Mouse (Mus musculus): ENCODE measurements around the gene Eif2b2. TPM values are rescaled to one million over a fixed set of nuclear protein-coding genes. Genes with fewer than 3 reads are reported as not detected.

The Eif2b2 gene
- 100 to 1,000 TPM; 127 to 237 TPM for polyA plus RNA-seq (2012; fragmentation: generic; extraction: Trizol)

DNA sequence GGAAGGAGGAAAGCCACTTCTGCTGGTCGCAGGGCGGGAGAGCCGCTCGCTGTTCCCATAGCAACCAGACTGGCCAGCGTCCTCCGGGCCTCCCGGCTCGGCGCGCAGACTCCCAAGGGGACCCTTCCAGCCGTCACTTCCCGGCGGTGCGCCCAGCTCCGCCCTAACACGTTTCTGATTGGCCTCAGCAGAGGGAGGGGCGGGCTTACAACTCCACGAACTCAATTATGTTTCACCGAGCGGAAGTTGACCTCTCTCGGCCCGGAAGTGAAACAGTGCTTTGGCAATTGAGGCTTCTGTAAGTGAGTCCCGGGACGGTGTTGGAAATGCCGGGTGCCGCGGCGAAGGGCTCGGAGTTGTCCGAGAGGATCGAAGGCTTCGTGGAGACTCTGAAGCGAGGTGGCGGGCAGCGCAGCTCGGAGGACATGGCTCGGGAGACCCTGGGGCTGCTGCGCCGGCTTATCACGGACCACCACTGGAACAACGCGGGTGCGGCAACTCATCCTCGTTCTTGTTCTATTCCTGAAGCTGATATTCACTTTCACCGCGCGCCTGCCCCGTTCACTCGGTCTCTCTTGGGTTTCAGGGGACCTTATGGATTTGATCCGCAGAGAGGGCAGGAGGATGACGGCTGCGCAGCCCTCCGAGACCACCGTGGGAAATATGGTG lies at the start of gene Eif2b2:
TSS of gene Eif2b2 (plus strand) at position 246 of the 669 bp plus-strand sequence.

DNA sequence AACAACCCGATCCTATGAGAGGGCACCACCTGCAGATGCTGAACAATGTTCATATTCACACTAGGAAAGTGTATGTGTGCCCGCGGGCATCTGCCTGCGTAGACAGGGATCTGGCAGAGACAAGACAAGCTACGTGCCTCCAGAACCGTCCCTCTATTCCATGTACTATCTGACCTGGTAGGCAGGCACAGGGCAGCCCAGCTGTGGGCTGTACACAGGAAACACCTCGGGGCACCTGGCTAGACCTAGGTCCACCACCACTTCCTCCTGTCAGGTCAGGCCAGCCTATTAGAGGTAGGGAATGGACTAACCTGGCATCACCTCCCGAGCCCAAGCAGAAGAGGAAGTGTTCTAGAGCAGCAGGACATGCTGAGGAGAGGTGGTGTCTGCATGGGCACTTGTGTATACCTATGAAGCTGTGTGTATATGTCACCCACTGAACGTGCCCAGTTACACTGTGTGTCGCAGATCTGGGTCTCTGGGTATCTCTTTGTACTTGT lies 41.5 kb upstream of the Eif2b2 start, which contains the start of gene Pgf:
TSS of gene Pgf (minus strand) at position 51 of the 500 bp plus-strand sequence.

DNA sequence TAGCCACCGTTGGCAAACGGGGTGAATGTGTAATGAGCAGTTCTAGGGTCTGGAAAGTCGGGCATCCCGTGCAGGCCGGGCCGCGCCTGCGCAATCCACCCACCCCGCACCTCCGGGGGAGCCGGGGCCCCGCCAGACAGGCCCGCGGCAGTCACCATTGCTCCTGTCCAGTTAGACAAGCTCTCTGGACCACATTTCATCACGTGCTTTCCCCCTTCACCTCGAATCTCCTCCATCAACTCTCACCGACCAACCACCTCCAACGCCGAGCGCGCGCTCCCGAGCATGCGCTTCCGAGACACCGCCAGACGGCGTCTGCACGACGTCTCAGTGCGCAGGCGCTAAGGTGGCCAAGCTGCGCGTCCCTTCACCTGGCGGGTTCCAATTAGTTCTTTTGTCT lies 51.0 kb downstream of the Eif2b2 start, which contains the start of gene Mlh3:
TSS of gene Mlh3 (minus strand) at position 281 of the 400 bp plus-strand sequence.

Other genes starting within 250 kb of the Eif2b2 start
- gene Fcf1, start 248.6 kb upstream of the Eif2b2 start, polyA plus RNA-seq (2012; fragmentation: generic; extraction: Trizol), result 10 to 100 TPM; 23.3 to 75.7 TPM
- gene Arel1, start 248.6 kb upstream of the Eif2b2 start, polyA plus RNA-seq (2012; fragmentation: generic; extraction: Trizol), result 1 to 10 TPM in 1 of 2 experiments, under 1 TPM in 1; 0.55 to 6.9 TPM
- gene Ylpm1, start 223.2 kb upstream of the Eif2b2 start, polyA plus RNA-seq (2012; fragmentation: generic; extraction: Trizol), result 10 to 100 TPM in 1 of 2 experiments, 1 to 10 TPM in 1; 3.3 to 19.4 TPM
- 1 to 10 TPM in 1 of 2 experiments, under 1 TPM in 1; 0.89 to 4.6 TPM for gene Prox2, start 108.7 kb upstream of the Eif2b2 start, polyA plus RNA-seq (2012; fragmentation: generic; extraction: Trizol)
- gene Dlst, start 108.6 kb upstream of the Eif2b2 start, polyA plus RNA-seq (2012; fragmentation: generic; extraction: Trizol), result 10 to 100 TPM; 61.0 to 80.1 TPM
- under 1 TPM; 0.34 to 0.35 TPM for gene Rps6kl1, start 68.2 kb upstream of the Eif2b2 start, polyA plus RNA-seq (2012; fragmentation: generic; extraction: Trizol)
- 1 to 10 TPM; 4.1 to 5.0 TPM for gene Pgf, start 41.7 kb upstream of the Eif2b2 start, polyA plus RNA-seq (2012; fragmentation: generic; extraction: Trizol)
- gene Mlh3, start 51.1 kb downstream of the Eif2b2 start, polyA plus RNA-seq (2012; fragmentation: generic; extraction: Trizol), result 1 to 10 TPM in 1 of 2 experiments, under 1 TPM in 1; 0.25 to 1.5 TPM
- gene Acyp1, start 69.0 kb downstream of the Eif2b2 start, polyA plus RNA-seq (2012; fragmentation: generic; extraction: Trizol), result 10 to 100 TPM in 1 of 2 experiments, 1 to 10 TPM in 1; 4.6 to 40.7 TPM
- 1 to 10 TPM in 1 of 2 experiments, under 1 TPM in 1; 0.71 to 1.7 TPM for gene Zc2hc1c, start 69.1 kb downstream of the Eif2b2 start, polyA plus RNA-seq (2012; fragmentation: generic; extraction: Trizol)
- gene Nek9, start 119.9 kb downstream of the Eif2b2 start, polyA plus RNA-seq (2012; fragmentation: generic; extraction: Trizol), result 10 to 100 TPM in 1 of 2 experiments, 1 to 10 TPM in 1; 3.6 to 43.4 TPM
- gene Tmed10, start 155.4 kb downstream of the Eif2b2 start, polyA plus RNA-seq (2012; fragmentation: generic; extraction: Trizol), result 100 to 1,000 TPM in 1 of 2 experiments, 10 to 100 TPM in 1; 79.7 to 163 TPM